Mouse (Mus musculus): ENCODE data around the gene Tmem168. TPM values are rescaled to one million over a fixed set of nuclear protein-coding genes. Genes with fewer than 3 reads are reported as not detected.

The Tmem168 gene
- polyA plus RNA-seq (2014; fragmentation: Nextera tagmentation; extraction: Ambion mirVana): 42.0 and 42.1 TPM in 2 replicates

DNA sequence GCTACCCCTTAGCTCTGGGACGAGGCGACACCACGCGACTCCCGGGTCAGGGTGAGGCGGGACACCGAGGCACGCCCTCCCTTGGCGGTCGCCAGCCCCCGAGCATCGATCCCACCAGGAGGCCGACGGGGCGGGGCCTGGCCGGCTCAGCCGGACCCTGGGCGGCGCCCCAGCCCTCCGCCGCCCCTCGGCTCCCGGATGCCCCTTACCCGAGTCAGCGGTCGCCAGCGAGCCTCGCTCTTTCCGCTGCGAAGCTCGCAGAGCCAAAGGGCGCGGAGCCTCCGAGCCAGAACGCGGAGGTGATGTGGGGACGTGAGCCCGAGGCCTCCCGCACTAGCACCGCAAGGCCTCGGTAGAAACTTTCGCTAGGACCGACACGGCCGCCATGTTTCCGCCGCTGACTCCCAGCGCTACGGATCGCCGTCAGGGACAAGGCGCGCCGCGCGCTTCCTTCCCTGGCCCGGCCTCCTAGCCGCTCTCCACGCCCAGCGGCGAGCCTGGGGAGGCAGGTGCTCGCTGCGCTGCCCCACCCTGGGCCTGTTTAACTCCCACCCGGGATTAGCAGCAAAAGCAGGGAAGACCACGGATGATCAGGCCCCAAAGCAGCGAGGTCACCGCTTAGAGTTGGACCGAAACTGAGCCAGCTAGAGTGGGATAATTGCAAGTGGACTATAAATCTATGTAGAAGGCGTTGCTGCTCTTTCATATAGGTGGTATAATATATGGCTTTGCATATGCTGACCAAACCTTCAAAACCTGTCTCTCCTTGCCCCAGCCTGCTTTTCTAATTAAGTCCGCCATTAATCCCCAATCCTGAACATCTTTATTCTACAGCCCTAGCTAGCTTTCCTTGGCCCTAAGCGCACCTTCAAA, at the start of gene Tmem168:
TSS of gene Tmem168 (minus strand) at position 480 of the 873 bp plus-strand sequence.
- no peaks in the 10 kb centered on the region for H3K27me3 ChIP-seq (ENCODE audit: control insufficient read depth, insufficient read depth, low read length)
- H3K27ac ChIP-seq (ENCODE audit: low read length): peak within 1 kb of the TSS; percentile 89
- 2% methylated on average over 71 of the region's 71 CpGs for WGBS
- peak within 1 kb of the TSS; percentile 62 for H3K4me3 ChIP-seq (ENCODE audit: low read depth, low read length)
- H3K9me3 ChIP-seq (ENCODE audit: control insufficient read depth, low read depth, low read length): no peaks in the 10 kb centered on the region
- H3K9ac ChIP-seq (replicated peaks; ENCODE audit: low read depth, low read length): peak within 1 kb of the TSS; percentile 47
- H3K4me2 ChIP-seq (replicated peaks; ENCODE audit: low read depth, low read length): peak within 1 kb of the TSS; percentile 59
- peaks cover 4% of the 10 kb centered on the region; the same call in 1 of the 2 replicates for H3K36me3 ChIP-seq (ENCODE audit: control insufficient read depth, insufficient read depth, low read length)
- peaks cover 7% of the 10 kb centered on the region; the same call in 1 of the 2 replicates for H3K4me1 ChIP-seq (ENCODE audit: control insufficient read depth, insufficient read depth, low read length)
- ATAC-seq (ENCODE audit: insufficient number of reproducible peaks, insufficient read depth, low FRiP score, low read depth): peak; percentile 96

DNA sequence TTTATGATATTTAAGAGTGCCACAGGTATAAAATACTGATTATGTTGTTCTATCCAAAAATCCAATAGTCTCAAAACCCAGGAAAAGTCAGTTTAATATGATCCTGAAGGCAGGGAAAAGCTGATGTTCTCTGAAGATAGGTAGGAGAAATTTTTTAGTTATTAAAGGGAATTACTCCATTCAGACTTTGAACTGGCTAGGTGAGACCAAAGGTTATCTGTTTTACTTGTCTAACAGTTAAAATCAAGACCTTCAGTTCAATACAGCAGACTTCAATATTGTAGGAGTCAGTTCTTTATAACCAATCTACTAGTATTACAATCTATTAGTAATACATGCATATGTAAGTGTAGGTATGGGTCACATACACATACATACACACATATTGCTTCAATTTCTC, 46.2 kb upstream of the Tmem168 start:
- Histone ChIP-seq H3K4me3 (ENCODE audit: low read depth, low read length) (no peak overlapping the region), H3K27ac (ENCODE audit: low read length) (no peak overlapping the region), H3K4me1 (ENCODE audit: control insufficient read depth, insufficient read depth, low read length) (no peaks in the 10 kb centered on the region), H3K9me3 (ENCODE audit: control insufficient read depth, low read depth, low read length) (no peaks in the 10 kb centered on the region), H3K9ac (replicated peaks; ENCODE audit: low read depth, low read length) (no peak overlapping the region), H3K27me3 (ENCODE audit: control insufficient read depth, insufficient read depth, low read length) (no peaks in the 10 kb centered on the region), H3K4me2 (replicated peaks; ENCODE audit: low read depth, low read length) (no peak overlapping the region), H3K36me3 (ENCODE audit: control insufficient read depth, insufficient read depth, low read length) (peaks cover 4% of the 10 kb centered on the region; the same call in 1 of the 2 replicates)
- ATAC-seq (ENCODE audit: insufficient number of reproducible peaks, insufficient read depth, low FRiP score, low read depth): no peak

GRCm38 (mm10) chr6:13652284-13652683, 44.4 kb upstream of the Tmem168 start:
- WGBS: 97% methylated on average over 3 of the region's 3 CpGs
- H3K27me3 ChIP-seq (ENCODE audit: control insufficient read depth, insufficient read depth, low read length): no peaks in the 10 kb centered on the region
- no peaks in the 10 kb centered on the region for H3K36me3 ChIP-seq (ENCODE audit: control insufficient read depth, insufficient read depth, low read length)
- H3K9ac ChIP-seq (replicated peaks; ENCODE audit: low read depth, low read length): no peak overlapping the region
- no peak for ATAC-seq (ENCODE audit: insufficient number of reproducible peaks, insufficient read depth, low FRiP score, low read depth)
- no peak overlapping the region for H3K4me3 ChIP-seq (ENCODE audit: low read depth, low read length)
- no peak overlapping the region for H3K27ac ChIP-seq (ENCODE audit: low read length)
- H3K9me3 ChIP-seq (ENCODE audit: control insufficient read depth, low read depth, low read length): no peaks in the 10 kb centered on the region; the same call in 1 of the 2 replicates
- H3K4me1 ChIP-seq (ENCODE audit: control insufficient read depth, insufficient read depth, low read length): no peaks in the 10 kb centered on the region
- H3K4me2 ChIP-seq (replicated peaks; ENCODE audit: low read depth, low read length): no peak overlapping the region

GRCm38 (mm10) chr6:13650854-13651253, 43.0 kb upstream of the Tmem168 start:
- Histone ChIP-seq H3K9ac (replicated peaks; ENCODE audit: low read depth, low read length) (no peak overlapping the region), H3K9me3 (ENCODE audit: control insufficient read depth, low read depth, low read length) (no peaks in the 10 kb centered on the region; the same call in 1 of the 2 replicates), H3K36me3 (ENCODE audit: control insufficient read depth, insufficient read depth, low read length) (no peaks in the 10 kb centered on the region), H3K4me3 (ENCODE audit: low read depth, low read length) (no peak overlapping the region), H3K27me3 (ENCODE audit: control insufficient read depth, insufficient read depth, low read length) (no peaks in the 10 kb centered on the region), H3K4me1 (ENCODE audit: control insufficient read depth, insufficient read depth, low read length) (no peaks in the 10 kb centered on the region), H3K4me2 (replicated peaks; ENCODE audit: low read depth, low read length) (no peak overlapping the region), H3K27ac (ENCODE audit: low read length) (no peak overlapping the region)
- no peak for ATAC-seq (ENCODE audit: insufficient number of reproducible peaks, insufficient read depth, low FRiP score, low read depth)
- WGBS: 92% methylated on average over 3 of the region's 3 CpGs

DNA sequence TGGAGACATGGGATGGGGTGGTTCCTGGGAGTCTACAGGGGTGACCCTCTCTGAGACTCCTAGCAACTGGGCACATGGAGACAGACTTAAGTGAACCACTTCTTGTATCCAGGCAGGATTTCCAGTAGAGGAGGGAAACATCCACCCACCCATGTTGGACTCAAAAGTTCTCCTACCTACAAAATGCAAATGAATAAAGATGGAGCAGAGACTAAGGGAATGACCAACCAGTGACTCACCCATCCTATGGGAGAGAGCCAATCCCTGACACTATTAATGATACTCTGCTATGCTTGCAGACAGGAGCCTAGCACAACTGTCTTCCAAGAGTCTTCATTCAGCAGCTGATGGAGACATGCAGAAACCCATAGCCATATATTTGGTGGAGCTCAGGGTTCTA, 40.4 kb upstream of the Tmem168 start:
- Histone ChIP-seq H3K4me2 (replicated peaks; ENCODE audit: low read depth, low read length) (no peak overlapping the region), H3K4me1 (ENCODE audit: control insufficient read depth, insufficient read depth, low read length) (no peaks in the 10 kb centered on the region), H3K27ac (ENCODE audit: low read length) (no peak overlapping the region), H3K36me3 (ENCODE audit: control insufficient read depth, insufficient read depth, low read length) (no peaks in the 10 kb centered on the region), H3K9ac (replicated peaks; ENCODE audit: low read depth, low read length) (no peak overlapping the region), H3K9me3 (ENCODE audit: control insufficient read depth, low read depth, low read length) (no peaks in the 10 kb centered on the region; the same call in 1 of the 2 replicates), H3K27me3 (ENCODE audit: control insufficient read depth, insufficient read depth, low read length) (no peaks in the 10 kb centered on the region), H3K4me3 (ENCODE audit: low read depth, low read length) (no peak overlapping the region)
- ATAC-seq (ENCODE audit: insufficient number of reproducible peaks, insufficient read depth, low FRiP score, low read depth): no peak

DNA sequence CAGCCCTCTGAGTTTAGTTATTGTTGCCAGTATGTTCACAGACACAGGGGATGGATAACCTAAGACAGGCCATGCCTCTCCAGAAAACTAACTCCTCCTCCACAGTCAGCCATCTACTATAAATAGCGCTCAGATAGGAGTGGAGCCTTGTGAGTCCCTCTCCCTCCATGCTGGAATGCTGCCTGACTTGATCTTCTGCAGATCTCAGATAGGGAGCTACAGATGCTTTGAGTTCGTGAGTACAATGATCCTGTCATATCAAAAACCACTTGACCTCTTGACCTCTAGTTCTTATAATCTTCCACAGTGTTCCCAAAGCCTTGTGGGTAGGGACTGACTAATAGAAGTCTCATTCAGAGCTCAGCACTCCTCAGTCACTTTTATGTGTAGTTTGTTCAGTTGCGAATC, 28.7 kb upstream of the Tmem168 start:
- Histone ChIP-seq H3K4me2 (replicated peaks; ENCODE audit: low read depth, low read length) (no peak overlapping the region), H3K9ac (replicated peaks; ENCODE audit: low read depth, low read length) (no peak overlapping the region), H3K27me3 (ENCODE audit: control insufficient read depth, insufficient read depth, low read length) (no peaks in the 10 kb centered on the region), H3K27ac (ENCODE audit: low read length) (no peak overlapping the region), H3K9me3 (ENCODE audit: control insufficient read depth, low read depth, low read length) (no peaks in the 10 kb centered on the region), H3K4me3 (ENCODE audit: low read depth, low read length) (no peak overlapping the region), H3K36me3 (ENCODE audit: control insufficient read depth, insufficient read depth, low read length) (peaks cover 3% of the 10 kb centered on the region; the same call in 1 of the 2 replicates), H3K4me1 (ENCODE audit: control insufficient read depth, insufficient read depth, low read length) (no peaks in the 10 kb centered on the region)
- 57% methylated on average over 3 of the region's 3 CpGs for WGBS
- peak; percentile 69 for ATAC-seq (ENCODE audit: insufficient number of reproducible peaks, insufficient read depth, low FRiP score, low read depth)

- no peak overlapping the region for H3K27ac ChIP-seq (ENCODE audit: low read length)
- no peaks in the 10 kb centered on the region for H3K9me3 ChIP-seq (ENCODE audit: control insufficient read depth, low read depth, low read length)
- no peaks in the 10 kb centered on the region for H3K4me1 ChIP-seq (ENCODE audit: control insufficient read depth, insufficient read depth, low read length)
- no peaks in the 10 kb centered on the region for H3K27me3 ChIP-seq (ENCODE audit: control insufficient read depth, insufficient read depth, low read length)
- 86% methylated on average over 1 of the region's 1 CpGs for WGBS
- no peak overlapping the region for H3K4me2 ChIP-seq (replicated peaks; ENCODE audit: low read depth, low read length)
- peaks cover 9% of the 10 kb centered on the region; the same call in 1 of the 2 replicates for H3K36me3 ChIP-seq (ENCODE audit: control insufficient read depth, insufficient read depth, low read length)
- no peak overlapping the region for H3K4me3 ChIP-seq (ENCODE audit: low read depth, low read length)
- H3K9ac ChIP-seq (replicated peaks; ENCODE audit: low read depth, low read length): no peak overlapping the region
- ATAC-seq (ENCODE audit: insufficient number of reproducible peaks, insufficient read depth, low FRiP score, low read depth): no peak
These were observed 24.7 kb upstream of the Tmem168 start for GRCm38 (mm10) chr6:13632571-13632970.

GRCm38 (mm10) chr6:13630607-13631006, 22.7 kb upstream of the Tmem168 start:
- WGBS: 75% methylated on average over 2 of the region's 2 CpGs
- no peak overlapping the region for H3K27ac ChIP-seq (ENCODE audit: low read length)
- H3K4me1 ChIP-seq (ENCODE audit: control insufficient read depth, insufficient read depth, low read length): no peaks in the 10 kb centered on the region
- H3K4me3 ChIP-seq (ENCODE audit: low read depth, low read length): no peak overlapping the region
- H3K9ac ChIP-seq (replicated peaks; ENCODE audit: low read depth, low read length): no peak overlapping the region
- no peak overlapping the region for H3K4me2 ChIP-seq (replicated peaks; ENCODE audit: low read depth, low read length)
- peaks cover 9% of the 10 kb centered on the region; the same call in 1 of the 2 replicates for H3K36me3 ChIP-seq (ENCODE audit: control insufficient read depth, insufficient read depth, low read length)
- no peak for ATAC-seq (ENCODE audit: insufficient number of reproducible peaks, insufficient read depth, low FRiP score, low read depth)
- H3K27me3 ChIP-seq (ENCODE audit: control insufficient read depth, insufficient read depth, low read length): no peaks in the 10 kb centered on the region
- H3K9me3 ChIP-seq (ENCODE audit: control insufficient read depth, low read depth, low read length): no peaks in the 10 kb centered on the region
